8 mouse cellular contexts compared by ENCODE assay signal in the genomic region with DNA sequence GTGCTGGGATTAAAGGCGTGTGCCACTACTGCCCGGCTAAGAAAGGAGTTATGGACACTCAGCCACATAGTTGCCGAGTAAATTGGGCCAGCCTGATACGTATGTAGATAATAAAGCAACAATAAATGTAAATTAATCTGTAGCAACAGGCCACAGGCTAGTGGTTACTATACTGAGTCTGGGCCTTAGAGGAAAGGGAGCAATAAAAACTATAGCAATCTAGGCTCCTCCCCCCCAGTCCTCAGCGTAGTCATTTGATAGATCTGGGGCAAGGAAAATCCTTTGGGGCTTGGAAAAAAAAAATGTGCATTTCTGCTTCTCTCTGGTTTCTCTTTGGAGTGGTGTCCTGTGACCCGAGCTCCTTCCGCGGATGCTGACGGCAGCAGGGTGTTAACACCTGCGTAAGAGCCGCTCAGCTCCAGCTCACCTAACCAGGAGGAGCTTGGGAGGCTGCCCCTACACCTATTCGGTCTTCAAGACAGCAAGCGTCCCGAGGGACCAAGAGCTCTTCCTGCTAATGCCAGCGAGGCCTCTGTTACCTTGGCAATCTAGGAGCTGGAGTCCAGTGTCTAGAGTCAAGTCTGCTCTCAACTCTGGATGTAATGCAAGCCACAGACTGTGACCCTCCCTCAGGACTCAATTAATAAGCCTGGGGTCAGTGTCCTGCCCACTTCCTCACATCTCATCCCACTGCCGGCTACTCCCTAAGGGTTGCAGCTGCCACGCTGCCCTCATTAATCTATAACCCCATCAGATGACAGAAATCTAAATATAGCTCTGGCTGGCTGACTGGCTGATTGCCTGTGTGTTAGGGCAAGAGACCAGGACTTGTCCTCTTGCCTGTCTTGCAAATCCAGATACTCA. TPM values are rescaled to one million over a fixed set of nuclear protein-coding genes. Genes with fewer than 3 reads are reported as not detected.
DNase-seq lines count a peak whose midpoint lies in the region; ATAC-seq and TF ChIP-seq lines count a peak whose summit lies in the region.

No protein-coding gene starts in this region.

- intact Hi-C loops in gastrocnemius, postnatal 14 days (cut with DNase I; ENCODE audit: low total_unique reads): no loop called here

- TF ChIP-seq CTCF in layer of hippocampus, adult 2 months (conservative IDR thresholded peaks at IDR 0.05): no peak

- H3K27ac ChIP-seq in layer of hippocampus, adult 2 months: no peak overlapping the region

- ATAC-seq in granulocyte monocyte progenitor cell, adult 5-6 weeks (replicated peaks; ENCODE audit: poor library complexity, severe bottlenecking): no peak

- no peak overlapping the region for H3K4me3 ChIP-seq in layer of hippocampus, adult 2 months

- peak; percentile 37 for DNase-seq in Muller cell, postnatal 12 days (ENCODE audit: inconsistent ontology term)
- DNase-seq in adrenal gland, postnatal 25 days: peak; percentile 56
- DNase-seq in gastrocnemius, postnatal 14 days: peak; percentile 60
- peak; percentile 79 to 84 for DNase-seq in kidney, postnatal 36 days
- peak; percentile 73 for DNase-seq in retina, postnatal 1 day
- no peak for DNase-seq in layer of hippocampus, adult 2 months (ENCODE audit: low spot score in 2 of 2)
- DNase-seq in urinary bladder, postnatal 10 days (ENCODE audit: low spot score): no peak

RNA-seq across cellular contexts. Expression of gene Scimp, which starts 9.6 kb away (rescaled TPM):
- 0.79 and 0.90 TPM in 2 replicates for total RNA-seq in adrenal gland, postnatal 25 days (2021)
- total RNA-seq in gastrocnemius, postnatal 14 days (2021): under 1 TPM in 1 of 2 experiments, not detected in 1; 0.22 TPM
- total RNA-seq in layer of hippocampus, adult 2 months (2021): not detected
- total RNA-seq in granulocyte monocyte progenitor cell, adult 5-6 weeks (2014; fragmentation: Nextera tagmentation): not detected in 2 replicates
- not detected in 2 replicates for total RNA-seq in granulocyte monocyte progenitor cell, adult 5-6 weeks (2017)

RNA-seq across cellular contexts. Expression of gene Rabep1, which starts 22.6 kb away (rescaled TPM):
- 166 and 181 TPM in 2 replicates for total RNA-seq in adrenal gland, postnatal 25 days (2021)
- total RNA-seq in gastrocnemius, postnatal 14 days (2021): 10 to 100 TPM; 22.7 to 24.3 TPM
- total RNA-seq in layer of hippocampus, adult 2 months (2021): 100 to 1,000 TPM; 122 to 124 TPM
- total RNA-seq in granulocyte monocyte progenitor cell, adult 5-6 weeks (2014; fragmentation: Nextera tagmentation): 20.4 and 22.5 TPM in 2 replicates
- 32.1 and 36.9 TPM in 2 replicates for total RNA-seq in granulocyte monocyte progenitor cell, adult 5-6 weeks (2017)

RNA-seq across cellular contexts. Expression of gene Zfp3, which starts 58.0 kb away (rescaled TPM):
- total RNA-seq in adrenal gland, postnatal 25 days (2021): 10.8 and 13.4 TPM in 2 replicates
- 10 to 100 TPM in 1 of 2 experiments, 1 to 10 TPM in 1; 7.4 to 10.8 TPM for total RNA-seq in gastrocnemius, postnatal 14 days (2021)
- total RNA-seq in layer of hippocampus, adult 2 months (2021): 10 to 100 TPM; 23.8 TPM
- total RNA-seq in granulocyte monocyte progenitor cell, adult 5-6 weeks (2014; fragmentation: Nextera tagmentation): 0.45 and 2.1 TPM in 2 replicates
- total RNA-seq in granulocyte monocyte progenitor cell, adult 5-6 weeks (2017): 0.26 and 1.0 TPM in 2 replicates

Comparison
In these comparisons a context has a peak if more than half of its experiments do, and no peak if none do; other contexts are left out.
1. DNase-seq: peak in Muller cell, postnatal 12 days (single experiment), adrenal gland, postnatal 25 days (single experiment), gastrocnemius, postnatal 14 days (single experiment), kidney, postnatal 36 days (2 of 2) and retina, postnatal 1 day (single experiment); none in layer of hippocampus, adult 2 months (0 of 2) and urinary bladder, postnatal 10 days (single experiment).